Mouse (Mus musculus): Measurements from ENCODE around the gene Aen. TPM values are rescaled to one million over a fixed set of nuclear protein-coding genes. Genes with fewer than 3 reads are reported as not detected.
A peak's percentile ranks its signal among the peaks of the same experiment; 100 is the strongest.

Aen gene
- polyA plus RNA-seq, 1 experiment from 2014 or later = 25.8 TPM

- WGBS = 66% methylated on average over 11 of the region's 11 CpGs
- no peaks in the 10 kb centered on the region for H3K36me3 ChIP-seq (ENCODE audit: control insufficient read depth, insufficient read depth, low read length)
- H3K27ac ChIP-seq (replicated peaks) = no peak overlapping the region
- H3K4me2 ChIP-seq (replicated peaks; ENCODE audit: low read depth) = no peak overlapping the region
- ATAC-seq (ENCODE audit: low FRiP score, low TSS enrichment) = no peak
- no peak overlapping the region for H3K9ac ChIP-seq (ENCODE audit: low read length)
- no peaks in the 10 kb centered on the region for H3K27me3 ChIP-seq (ENCODE audit: control insufficient read depth, insufficient read depth, low read length)
- 0 out of 2 replicates have a peak, but pooled peaks cover 9% of the 10 kb centered on the region for H3K4me1 ChIP-seq (replicated peaks; ENCODE audit: control insufficient read depth, insufficient read depth)
- H3K4me3 ChIP-seq (ENCODE audit: low read depth, low read length) = no peak overlapping the region
- no peaks in the 10 kb centered on the region for H3K9me3 ChIP-seq (ENCODE audit: control insufficient read depth, low read length)
- TF ChIP-seq CTCF (IDR thresholded peaks at IDR 0.05; ENCODE audit: low read depth) = no peak
- no peak for TF ChIP-seq EP300 (optimal IDR thresholded peaks at IDR 0.05)
- no peak for DNase-seq (ENCODE audit: low spot score)
Measured at GRCm38 (mm10) chr7:78914896-78915510, 19.3 kb downstream of the Aen start.

GRCm38 (mm10) chr7:78918686-78919085, 23.0 kb downstream of the Aen start:
- Histone ChIP-seq H3K27me3 (ENCODE audit: control insufficient read depth, insufficient read depth, low read length) (no peaks in the 10 kb centered on the region), H3K36me3 (ENCODE audit: control insufficient read depth, insufficient read depth, low read length) (no peaks in the 10 kb centered on the region), H3K4me1 (replicated peaks; ENCODE audit: control insufficient read depth, insufficient read depth) (0 out of 2 replicates have a peak, but pooled peaks cover 4% of the 10 kb centered on the region), H3K4me3 (ENCODE audit: low read depth, low read length) (no peak overlapping the region), H3K9me3 (ENCODE audit: control insufficient read depth, low read length) (no peaks in the 10 kb centered on the region), H3K4me2 (replicated peaks; ENCODE audit: low read depth) (no peak overlapping the region), H3K9ac (ENCODE audit: low read length) (no peak overlapping the region), H3K27ac (replicated peaks) (no peak overlapping the region)
- no peak for TF ChIP-seq CTCF (IDR thresholded peaks at IDR 0.05; ENCODE audit: low read depth)
- no peak for TF ChIP-seq EP300 (optimal IDR thresholded peaks at IDR 0.05)
- ATAC-seq (ENCODE audit: low FRiP score, low TSS enrichment) (0 out of 2 replicates have a peak, but pooled peaks have one; percentile 22), DNase-seq (ENCODE audit: low spot score) (no peak)
- 41% methylated on average over 4 of the region's 4 CpGs for WGBS

GRCm38 (mm10) chr7:78922506-78922905, 26.9 kb downstream of the Aen start:
- Histone ChIP-seq H3K4me3 (ENCODE audit: low read depth, low read length) (no peak overlapping the region), H3K9me3 (ENCODE audit: control insufficient read depth, low read length) (no peaks in the 10 kb centered on the region), H3K4me1 (replicated peaks; ENCODE audit: control insufficient read depth, insufficient read depth) (no peaks in the 10 kb centered on the region), H3K36me3 (ENCODE audit: control insufficient read depth, insufficient read depth, low read length) (no peaks in the 10 kb centered on the region), H3K27ac (replicated peaks) (no peak overlapping the region), H3K4me2 (replicated peaks; ENCODE audit: low read depth) (no peak overlapping the region), H3K9ac (ENCODE audit: low read length) (no peak overlapping the region), H3K27me3 (ENCODE audit: control insufficient read depth, insufficient read depth, low read length) (no peaks in the 10 kb centered on the region)
- TF ChIP-seq EP300 (optimal IDR thresholded peaks at IDR 0.05) (no peak), CTCF (IDR thresholded peaks at IDR 0.05; ENCODE audit: low read depth) (no peak)
- ATAC-seq (ENCODE audit: low FRiP score, low TSS enrichment) (no peak), DNase-seq (ENCODE audit: low spot score) (no peak)
- WGBS = 53% methylated on average over 7 of the region's 7 CpGs

DNA sequence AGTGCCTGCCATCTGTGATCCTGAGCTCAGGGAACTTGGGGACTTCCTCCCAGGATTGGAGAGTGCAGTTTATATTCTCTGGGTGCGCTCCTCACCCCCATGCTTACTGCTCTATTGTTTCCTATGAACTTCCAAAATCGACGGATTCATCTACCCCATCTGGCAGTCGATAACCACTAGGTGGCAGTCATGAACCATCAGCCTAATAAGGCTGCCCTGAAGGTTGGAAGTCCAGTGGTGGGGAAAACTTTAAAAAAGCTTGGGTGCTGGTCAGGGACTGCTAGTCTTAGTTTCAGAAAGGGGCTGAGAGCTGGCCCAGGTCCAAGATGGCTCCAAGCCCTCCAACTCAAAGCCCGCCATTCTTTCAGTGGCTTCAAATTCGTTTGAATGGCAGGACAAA, 28.6 kb downstream of the Aen start:
- ATAC-seq (ENCODE audit: low FRiP score, low TSS enrichment) (peak; percentile 45; the same call in 1 of the 2 replicates), DNase-seq (ENCODE audit: low spot score) (peak; percentile 76)
- no peak overlapping the region for H3K27ac ChIP-seq (replicated peaks)
- H3K9ac ChIP-seq (ENCODE audit: low read length) = no peak overlapping the region
- no peaks in the 10 kb centered on the region for H3K36me3 ChIP-seq (ENCODE audit: control insufficient read depth, insufficient read depth, low read length)
- H3K4me2 ChIP-seq (replicated peaks; ENCODE audit: low read depth) = no peak overlapping the region
- TF ChIP-seq EP300 (optimal IDR thresholded peaks at IDR 0.05) = no peak
- peak; percentile 98 for TF ChIP-seq CTCF (IDR thresholded peaks at IDR 0.05; ENCODE audit: low read depth)
- no peaks in the 10 kb centered on the region for H3K9me3 ChIP-seq (ENCODE audit: control insufficient read depth, low read length)
- no peaks in the 10 kb centered on the region for H3K27me3 ChIP-seq (ENCODE audit: control insufficient read depth, insufficient read depth, low read length)
- no peak overlapping the region for H3K4me3 ChIP-seq (ENCODE audit: low read depth, low read length)
- WGBS = 9% methylated on average over 6 of the region's 6 CpGs
- no peaks in the 10 kb centered on the region for H3K4me1 ChIP-seq (replicated peaks; ENCODE audit: control insufficient read depth, insufficient read depth)

DNA sequence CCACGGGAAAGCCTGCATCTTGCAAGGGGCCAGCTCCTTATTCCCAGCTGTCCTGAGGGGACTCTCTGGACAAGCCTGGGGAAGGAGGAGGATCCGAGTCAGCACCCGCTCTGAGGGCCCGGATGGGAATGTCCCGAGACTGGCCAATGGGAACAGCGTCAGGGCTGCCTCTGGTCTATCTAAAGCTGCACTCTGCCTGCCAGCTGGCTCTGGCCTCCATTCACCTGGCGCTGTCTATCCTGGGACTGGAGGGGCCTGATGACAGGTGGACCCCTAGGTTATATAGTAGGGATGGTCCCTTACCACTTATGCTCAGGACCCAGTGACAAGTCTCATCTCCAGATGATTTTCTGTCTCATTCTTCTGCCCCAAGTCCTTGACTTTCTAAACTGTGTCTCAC, 29.1 kb downstream of the Aen start:
- Histone ChIP-seq H3K9ac (ENCODE audit: low read length) (no peak overlapping the region), H3K4me1 (replicated peaks; ENCODE audit: control insufficient read depth, insufficient read depth) (no peaks in the 10 kb centered on the region), H3K27me3 (ENCODE audit: control insufficient read depth, insufficient read depth, low read length) (no peaks in the 10 kb centered on the region), H3K27ac (replicated peaks) (no peak overlapping the region), H3K36me3 (ENCODE audit: control insufficient read depth, insufficient read depth, low read length) (no peaks in the 10 kb centered on the region), H3K4me3 (ENCODE audit: low read depth, low read length) (no peak overlapping the region), H3K4me2 (replicated peaks; ENCODE audit: low read depth) (no peak overlapping the region), H3K9me3 (ENCODE audit: control insufficient read depth, low read length) (no peaks in the 10 kb centered on the region)
- 75% methylated on average over 7 of the region's 7 CpGs for WGBS
- ATAC-seq (ENCODE audit: low FRiP score, low TSS enrichment) (no peak), DNase-seq (ENCODE audit: low spot score) (no peak)
- TF ChIP-seq EP300 (optimal IDR thresholded peaks at IDR 0.05) = no peak

GRCm38 (mm10) chr7:78925680-78926079, 30.0 kb downstream of the Aen start:
- no peaks in the 10 kb centered on the region for H3K4me1 ChIP-seq (replicated peaks; ENCODE audit: control insufficient read depth, insufficient read depth)
- DNase-seq (ENCODE audit: low spot score) (no peak), ATAC-seq (ENCODE audit: low FRiP score, low TSS enrichment) (no peak)
- H3K9me3 ChIP-seq (ENCODE audit: control insufficient read depth, low read length) = no peaks in the 10 kb centered on the region
- H3K9ac ChIP-seq (ENCODE audit: low read length) = no peak overlapping the region
- no peak overlapping the region for H3K4me2 ChIP-seq (replicated peaks; ENCODE audit: low read depth)
- TF ChIP-seq CTCF (IDR thresholded peaks at IDR 0.05; ENCODE audit: low read depth) (no peak), EP300 (optimal IDR thresholded peaks at IDR 0.05) (no peak)
- H3K27me3 ChIP-seq (ENCODE audit: control insufficient read depth, insufficient read depth, low read length) = no peaks in the 10 kb centered on the region
- no peaks in the 10 kb centered on the region for H3K36me3 ChIP-seq (ENCODE audit: control insufficient read depth, insufficient read depth, low read length)
- H3K27ac ChIP-seq (replicated peaks) = no peak overlapping the region
- WGBS = 74% methylated on average over 7 of the region's 7 CpGs
- H3K4me3 ChIP-seq (ENCODE audit: low read depth, low read length) = no peak overlapping the region
